Mouse (Mus musculus) NIH3T3 (cell line): ENCODE measurements at regions not wholly inside any gene's neighbourhood (a gene's known extent, or its start where the extent isn't known, plus 50 kb on each side); places are given as distances from the start of the nearest gene placed in this dataset.

ENCODE experiments used
- DNase-seq: peaks from one replicate; pipeline ENCODE4 v3.0.0-alpha.2; 2012; ENCODE audit warnings: low read depth

DNA sequence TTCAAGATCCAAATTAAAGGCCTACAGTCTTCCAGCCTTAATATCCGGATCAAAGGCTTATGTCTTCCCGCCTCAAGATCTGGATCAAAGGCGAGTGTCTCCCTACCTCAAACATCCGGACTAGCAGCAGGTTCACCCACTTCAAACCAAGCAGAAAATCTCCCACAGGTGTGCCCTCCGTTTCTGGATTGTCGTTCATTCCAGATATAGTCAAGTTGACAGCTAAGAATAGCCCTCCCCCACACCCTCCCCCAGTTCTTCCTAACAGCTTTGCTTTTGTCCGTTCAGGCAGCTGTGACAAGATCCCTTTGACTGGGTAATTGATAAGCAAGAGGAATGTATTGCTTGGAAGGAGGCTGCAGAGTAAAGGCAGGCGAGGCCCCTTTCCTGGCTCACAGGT lies 118.3 kb upstream of the Serp2 start:
- no peak for DNase-seq

- peak; percentile 46 for DNase-seq
Observed at GRCm38 (mm10) chr14:76673671-76674331, 117.1 kb upstream of the Serp2 start.

DNA sequence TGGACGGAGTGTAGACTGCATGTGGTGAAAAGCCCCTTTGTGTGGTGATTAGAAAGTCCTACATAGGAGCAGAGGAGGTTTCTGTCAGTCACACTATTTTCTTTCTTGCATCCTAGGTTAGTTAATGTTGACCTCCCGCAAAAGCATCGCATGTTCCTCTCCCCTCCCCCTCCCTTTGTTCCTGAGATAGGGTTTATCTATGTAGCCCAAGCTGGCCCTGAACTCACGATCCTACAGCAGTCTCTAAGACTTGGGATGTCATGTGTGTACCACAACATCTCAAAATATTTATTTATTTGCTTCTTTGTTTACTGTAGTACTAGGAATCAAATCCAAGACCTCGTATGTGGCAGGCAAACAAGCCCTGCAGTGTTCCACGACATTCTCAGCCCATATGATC lies 116.2 kb upstream of the Serp2 start:
- DNase-seq: no peak

- DNase-seq: no peak
Observed at GRCm38 (mm10) chr14:76672442-76672841, 115.8 kb upstream of the Serp2 start.

DNA sequence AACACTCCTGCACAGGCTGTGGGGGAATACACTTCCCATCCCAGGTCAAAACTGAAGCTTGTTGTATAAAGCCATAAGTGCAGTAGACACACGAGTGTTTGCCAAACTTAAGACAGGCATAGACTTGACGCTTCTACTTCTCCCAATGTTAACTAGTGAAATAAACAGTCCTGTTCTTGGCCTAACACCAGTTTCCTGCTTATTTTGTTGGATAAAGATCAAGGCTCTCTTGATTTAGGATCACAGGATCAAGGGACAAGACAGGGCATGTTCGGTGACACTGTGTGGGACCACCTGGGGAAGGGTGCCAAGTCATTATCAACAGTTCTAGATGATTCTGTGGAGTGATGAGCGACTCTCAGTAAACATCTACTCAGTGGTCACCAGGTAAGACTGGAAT lies 114.3 kb upstream of the Serp2 start:
- DNase-seq: no peak

DNA sequence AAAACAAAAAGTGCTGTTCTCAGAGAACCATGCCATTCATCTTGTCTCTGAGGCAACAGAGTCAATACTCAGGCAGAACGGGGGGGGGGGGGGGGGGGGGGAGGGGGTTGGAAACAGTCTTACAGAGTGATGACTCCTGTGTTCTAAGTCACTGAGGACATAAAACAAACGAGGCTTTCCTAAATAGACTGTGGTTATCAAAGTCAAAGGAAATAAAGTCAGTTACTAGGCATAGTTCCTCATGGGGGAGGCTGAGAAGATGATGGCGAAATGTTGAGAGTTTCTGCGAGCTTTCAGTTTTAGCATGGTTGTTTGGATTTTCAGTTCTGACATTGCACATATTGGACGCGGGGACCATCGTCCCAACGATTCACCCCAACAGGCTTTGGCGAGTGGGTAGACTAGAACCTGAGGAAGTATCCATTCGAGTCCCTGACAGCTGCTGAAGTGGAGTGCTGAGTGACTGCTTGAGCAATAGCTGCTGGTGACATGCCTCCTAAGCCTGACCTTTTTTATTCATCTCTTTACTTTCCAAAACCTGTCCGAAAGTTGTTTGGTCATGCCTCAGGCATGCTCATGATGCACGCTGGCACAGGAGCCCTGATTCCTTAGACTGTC lies 109.2 kb upstream of the Serp2 start:
- no peak for DNase-seq

GRCm38 (mm10) chr14:76664586-76665508 lies 108.2 kb upstream of the Serp2 start:
- DNase-seq: peak; percentile 69

- no peak for DNase-seq
Observed at GRCm38 (mm10) chr14:76663816-76664215, 107.1 kb upstream of the Serp2 start.

DNA sequence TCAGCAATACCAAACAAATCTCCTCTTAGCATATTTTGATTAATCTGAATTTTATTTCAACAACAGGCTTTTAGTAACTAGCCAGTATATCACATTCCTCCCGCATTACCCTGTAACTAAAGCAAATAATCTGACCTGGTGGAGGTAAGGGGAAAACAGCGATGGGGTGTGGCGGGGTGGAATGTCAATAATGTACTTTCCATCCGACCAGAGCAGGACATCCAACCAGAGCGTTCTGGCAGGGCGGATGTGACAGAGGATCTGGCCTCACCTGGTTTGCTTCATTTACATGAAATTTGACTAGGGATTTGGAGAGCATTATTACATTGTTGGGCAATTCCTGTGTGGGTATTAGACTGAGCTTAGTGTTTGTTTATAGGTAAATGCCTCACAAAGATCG lies 106.2 kb upstream of the Serp2 start:
- no peak for DNase-seq

- no peak for DNase-seq
Observed at GRCm38 (mm10) chr14:76660906-76661305, 104.2 kb upstream of the Serp2 start.

- peak; percentile 26 for DNase-seq
Observed at GRCm38 (mm10) chr14:76658952-76659502, 102.3 kb upstream of the Serp2 start.

GRCm38 (mm10) chr14:76657784-76658610 lies 101.3 kb upstream of the Serp2 start:
- peak; percentile 98 for DNase-seq

DNA sequence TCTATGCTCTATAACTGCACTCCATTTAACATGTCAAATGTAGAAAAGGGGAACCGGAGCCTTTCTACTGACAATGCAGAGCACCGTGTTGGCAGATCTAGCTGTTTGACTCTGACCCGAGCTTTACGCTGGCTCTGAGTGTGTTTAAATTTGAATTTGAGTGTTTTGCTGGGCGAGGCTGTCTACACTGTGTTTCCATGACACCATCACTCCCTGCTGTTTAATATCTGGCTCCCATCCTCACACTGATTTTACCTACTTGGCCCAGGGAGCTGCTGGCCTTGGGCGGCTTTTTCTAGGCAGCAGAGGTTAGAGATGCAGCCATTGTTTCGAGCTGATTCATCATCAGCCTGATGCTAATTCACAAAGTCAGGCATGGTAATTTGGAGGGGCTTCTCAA lies 100.7 kb upstream of the Serp2 start:
- peak; percentile 70 for DNase-seq

DNA sequence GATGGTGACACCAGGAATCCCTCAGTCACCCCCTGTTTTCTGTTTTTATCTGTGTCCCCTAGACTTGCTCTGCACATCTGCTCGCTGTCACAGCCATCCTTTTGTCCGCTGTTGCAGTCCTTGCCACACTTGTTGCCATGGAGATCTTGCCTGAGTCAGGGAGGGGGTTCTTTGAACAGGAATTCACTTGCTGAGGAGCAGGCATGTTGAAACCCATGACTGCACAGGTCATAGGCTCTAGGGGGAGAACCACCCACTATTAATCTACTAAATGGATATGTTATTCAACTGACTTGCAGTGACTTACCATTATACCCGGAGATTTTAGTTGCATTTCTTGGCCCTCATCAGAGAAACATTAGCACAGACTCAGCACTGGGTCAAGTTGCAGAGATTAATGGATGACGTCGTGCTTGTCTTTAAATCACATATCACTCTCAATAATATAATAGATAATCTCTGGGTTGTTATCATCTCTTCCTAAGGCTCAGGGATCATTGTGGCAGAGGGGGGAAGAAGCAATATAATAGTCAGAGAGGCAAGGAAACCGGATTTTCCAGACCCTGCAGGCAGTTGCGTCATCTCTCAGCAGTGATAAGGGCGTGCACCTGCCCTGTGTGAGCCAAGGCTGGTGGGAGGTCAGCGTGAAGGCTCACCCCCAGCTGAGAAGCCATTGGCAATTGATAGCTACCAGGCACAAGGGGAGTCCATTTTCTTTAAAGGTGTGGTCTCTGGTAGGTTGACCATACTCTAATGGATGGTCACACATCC lies 95.9 kb upstream of the Serp2 start:
- DNase-seq: no peak

DNA sequence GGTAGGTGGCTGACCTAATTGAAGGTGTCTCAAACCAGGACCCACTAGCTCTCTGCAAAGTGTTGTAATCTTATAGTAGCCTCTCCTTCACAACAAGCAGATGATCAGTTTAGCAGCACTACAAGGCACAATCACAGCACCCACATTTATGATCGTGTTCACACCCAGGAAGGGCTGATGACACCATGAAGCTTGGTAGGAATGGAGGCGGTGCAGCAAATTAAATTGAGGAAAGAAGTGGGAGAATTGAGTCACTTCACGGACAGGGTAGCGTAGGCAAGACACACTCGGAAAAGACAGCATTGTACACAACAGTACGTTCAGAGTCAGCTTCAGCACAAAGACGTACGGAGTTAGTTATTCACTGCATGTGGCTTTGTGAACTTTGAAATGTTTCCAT lies 94.4 kb upstream of the Serp2 start:
- DNase-seq: no peak

- DNase-seq: no peak
Observed at GRCm38 (mm10) chr14:76649927-76650326, 93.2 kb upstream of the Serp2 start.

DNA sequence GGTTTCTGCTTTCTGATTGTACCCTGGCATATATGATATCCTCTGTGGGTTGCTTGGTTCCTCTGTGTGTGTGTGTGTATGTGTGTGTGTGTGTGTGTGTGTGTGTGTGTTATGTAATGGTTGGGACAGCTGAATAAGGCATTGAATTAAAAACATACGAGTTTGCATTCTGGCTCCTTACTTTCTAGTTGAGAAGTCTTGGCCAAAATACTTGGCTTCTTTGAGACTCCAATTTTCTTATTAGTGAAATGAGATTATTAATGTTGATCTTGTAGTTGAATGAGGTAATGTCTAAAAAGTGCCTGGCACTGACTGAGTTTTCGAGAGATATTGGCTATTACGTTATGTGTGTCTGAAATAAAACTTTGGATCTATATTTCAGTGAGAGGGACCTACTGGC lies 88.0 kb upstream of the Serp2 start:
- DNase-seq: no peak

DNA sequence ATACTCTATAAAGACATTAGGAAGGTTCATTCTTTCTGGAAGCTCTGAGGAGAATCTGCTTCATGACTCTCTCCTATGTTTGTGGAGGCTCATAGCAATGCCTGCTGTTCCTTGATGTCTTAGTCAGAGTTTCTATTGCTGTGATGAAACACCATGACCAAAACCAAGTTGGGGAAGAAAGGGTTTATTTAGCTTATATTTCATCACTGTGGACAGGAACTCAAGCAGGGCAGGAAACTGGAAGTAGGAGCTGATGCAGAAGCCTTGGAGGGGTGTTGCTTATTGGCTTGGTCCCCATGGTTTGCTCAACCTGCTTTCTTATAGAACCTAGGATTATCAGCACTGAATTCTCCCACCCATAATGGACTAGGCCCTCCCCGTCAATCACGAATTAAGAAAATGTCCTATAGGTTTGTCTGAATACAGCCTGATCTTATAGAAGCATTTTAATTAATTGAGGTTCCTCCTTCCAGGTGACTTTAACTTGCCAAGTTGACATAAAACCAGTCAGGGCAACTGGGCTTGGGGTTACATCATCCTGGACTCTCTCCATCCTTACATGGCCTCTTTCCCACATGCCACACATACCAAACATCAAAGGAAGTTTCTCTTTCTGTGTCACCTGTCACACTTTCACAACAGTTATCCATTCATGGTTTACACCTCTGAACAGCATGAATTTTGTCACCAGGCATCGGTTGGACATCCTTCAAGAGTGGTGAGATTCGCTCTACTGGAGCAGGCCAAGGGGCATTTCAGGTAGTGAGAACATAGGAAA lies 85.3 kb upstream of the Serp2 start:
- DNase-seq: no peak

DNA sequence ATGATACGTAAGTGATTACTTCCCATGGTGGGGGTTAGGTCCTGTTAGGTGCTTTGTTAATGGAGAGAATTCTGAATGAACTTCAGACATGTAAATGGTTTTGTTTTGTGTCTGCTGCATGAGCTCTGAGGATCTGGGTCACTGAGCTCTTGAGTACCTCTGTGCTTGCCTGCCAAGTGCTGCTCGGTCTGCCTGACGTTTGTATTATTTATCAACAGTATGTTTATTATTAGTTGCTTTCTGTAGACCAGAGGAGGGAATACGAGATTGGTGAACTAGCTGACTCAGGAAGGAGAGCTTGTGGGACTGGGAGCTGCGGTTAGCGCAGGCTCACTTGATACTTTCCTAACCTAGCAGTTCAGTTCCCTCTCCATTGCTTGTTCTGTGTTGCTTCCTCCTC lies 76.5 kb upstream of the Serp2 start:
- DNase-seq: no peak

DNA sequence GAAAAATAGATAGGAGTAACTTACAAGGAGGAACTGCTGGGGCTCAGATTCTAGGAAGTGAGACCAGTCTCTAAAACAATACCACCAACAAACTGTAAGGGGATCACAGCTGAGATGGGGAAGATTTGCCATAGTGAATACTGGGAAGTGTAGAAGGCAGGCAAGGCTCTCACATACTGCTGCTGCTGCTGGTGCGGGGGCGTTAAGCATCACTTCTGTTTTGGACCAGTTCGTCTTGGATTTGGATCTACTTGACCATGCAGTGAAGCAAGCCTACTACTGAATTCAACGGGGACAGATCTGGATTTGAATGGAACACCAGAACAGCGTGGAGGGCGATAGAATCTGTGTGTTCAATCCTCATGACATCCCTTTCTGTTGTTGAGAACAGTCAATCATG lies 76.1 kb upstream of the Serp2 start:
- no peak for DNase-seq
